Mouse (Mus musculus): ENCODE data around the gene Trim69. TPM values are rescaled to one million over a fixed set of nuclear protein-coding genes. Genes with fewer than 3 reads are reported as not detected.

Trim69 gene
- polyA plus RNA-seq (2017; shearing (Covaris generic)) = under 1 TPM in 1 of 2 experiments, not detected in 1; 0.25 TPM

DNA sequence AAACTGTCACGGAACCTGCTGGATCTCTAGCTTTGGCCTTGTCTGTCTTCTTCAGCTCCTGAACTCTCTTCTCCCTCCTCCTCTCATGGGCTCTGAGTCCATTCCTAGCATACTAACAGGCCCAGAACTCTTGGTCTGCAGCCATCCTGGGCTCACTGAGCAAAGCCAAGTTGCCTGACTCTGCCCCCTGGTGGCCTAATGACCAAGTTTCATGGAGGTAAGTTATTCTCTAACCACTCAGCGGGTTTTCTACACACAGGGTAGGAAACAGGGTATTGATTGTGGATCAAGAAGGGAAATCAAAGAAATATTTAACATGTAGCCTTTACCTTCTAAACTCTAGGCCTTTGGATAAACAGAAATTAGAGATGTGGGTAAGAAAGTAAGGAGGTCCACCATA lies at the start of gene Trim69:
Trim69 (plus strand) TSS at position 21 of the 400 bp plus-strand sequence.
- peak; percentile 43 for ATAC-seq

DNA sequence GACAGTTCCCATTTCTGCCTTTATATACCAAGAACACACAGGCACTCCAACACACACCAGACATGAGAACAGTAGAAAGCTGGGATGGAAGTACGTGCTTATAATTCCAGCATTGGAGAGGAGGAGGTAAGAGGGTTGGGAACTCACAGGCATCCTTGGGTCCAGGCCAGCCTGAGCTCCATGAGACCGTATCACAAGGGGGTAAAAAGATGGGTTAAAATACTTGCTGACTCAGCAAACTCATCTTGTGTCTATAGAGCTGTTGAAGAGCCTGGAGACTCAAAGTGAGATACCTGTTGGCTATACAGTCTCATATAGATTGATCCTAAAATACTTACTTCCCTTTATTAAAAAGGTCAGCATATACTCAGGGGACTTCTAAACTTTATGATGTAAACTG lies 43.6 kb upstream of the Trim69 start:
- no peak for ATAC-seq

DNA sequence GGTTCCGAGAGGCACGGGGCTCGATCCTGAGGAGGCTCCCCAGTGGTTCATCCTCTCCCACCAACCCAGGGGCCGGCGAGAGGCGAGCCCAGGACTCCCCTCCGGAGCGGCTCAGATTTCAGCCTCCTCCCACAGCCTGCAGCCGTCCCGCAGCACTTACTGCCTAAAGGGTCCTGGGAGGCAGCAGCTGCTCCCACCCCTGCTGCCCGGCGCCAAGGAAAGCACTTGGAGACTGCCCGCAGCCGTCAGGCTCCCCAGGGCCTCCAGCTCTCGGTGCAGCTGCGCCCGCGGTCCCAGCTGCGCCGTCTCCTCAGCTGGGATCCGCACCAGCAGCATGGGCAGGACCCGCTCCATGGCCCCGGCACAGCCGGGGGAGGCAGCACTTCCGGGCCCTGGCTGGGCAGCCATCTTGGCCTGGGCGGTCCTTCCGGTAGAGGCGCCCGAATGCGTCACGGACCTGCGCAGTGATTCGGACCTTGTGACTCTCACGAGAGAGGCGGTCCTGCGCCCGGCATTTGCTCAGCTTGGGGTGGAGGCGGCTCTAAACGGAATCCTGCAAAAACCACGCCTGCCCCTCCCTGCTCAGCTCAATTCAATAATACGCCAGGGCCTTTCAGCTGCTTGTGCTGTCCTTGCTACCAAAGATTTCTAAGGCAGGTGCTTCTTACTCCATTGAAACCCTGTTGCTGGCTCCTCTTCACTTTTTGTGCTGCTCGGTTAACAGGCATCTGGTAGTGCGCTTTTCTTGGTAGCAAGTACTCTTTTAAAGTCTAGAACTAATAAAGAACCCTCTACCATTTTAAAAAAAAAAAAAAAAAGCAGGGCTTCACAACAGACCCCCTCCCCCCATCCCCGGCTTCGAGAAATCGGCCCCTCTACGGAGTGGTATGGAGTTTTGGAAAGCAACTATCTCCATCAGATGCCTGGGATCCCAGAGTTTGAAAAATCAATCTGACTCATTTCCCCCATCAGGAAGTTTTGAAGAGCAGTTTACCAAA lies 42.2 kb upstream of the Trim69 start, which contains the start of gene Spg11:
Spg11 (minus strand) TSS at position 426 of the 998 bp plus-strand sequence.
- peak; percentile 99 for ATAC-seq

DNA sequence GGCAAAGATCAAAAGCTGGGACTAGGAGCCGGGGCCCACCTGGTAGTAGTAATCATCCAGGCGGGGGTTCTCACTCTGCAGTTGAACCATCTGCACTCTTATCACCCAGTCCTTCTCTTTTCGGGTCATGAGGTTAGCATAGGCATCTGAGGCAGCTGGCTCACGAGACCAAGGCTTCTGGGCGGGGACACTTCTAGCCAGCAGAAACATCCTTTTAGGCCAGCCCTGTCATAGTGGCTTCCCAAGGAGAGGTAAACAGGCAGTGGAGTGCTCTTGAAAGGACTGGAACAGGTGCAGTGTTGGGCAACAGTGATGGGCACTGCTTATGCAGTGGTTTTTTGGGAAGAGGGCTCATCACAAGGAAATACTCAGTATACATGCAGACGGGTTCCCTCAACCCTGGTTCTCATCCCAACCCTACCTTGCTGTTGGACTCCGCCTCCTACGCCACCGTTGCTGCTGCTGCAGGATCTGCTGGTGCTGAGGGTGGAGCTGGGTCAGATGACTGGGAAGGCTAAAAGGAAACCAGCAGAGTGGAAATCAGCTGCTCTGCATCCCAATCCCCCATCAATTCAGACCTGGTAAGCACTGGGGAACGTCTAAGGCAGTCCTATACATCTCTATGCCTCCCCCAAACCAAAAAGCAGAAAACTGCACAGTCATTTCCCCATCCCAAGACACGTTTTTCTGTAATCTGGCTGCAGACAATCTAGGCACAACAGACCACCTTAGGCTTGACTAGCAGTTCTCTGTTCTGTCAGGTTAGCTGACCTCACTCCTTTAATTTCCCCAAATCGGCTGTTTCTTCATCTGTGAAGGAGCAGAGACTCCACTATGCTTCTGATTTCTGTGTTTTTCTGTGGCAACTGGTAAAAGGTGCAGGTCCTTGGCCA lies 34.6 kb upstream of the Trim69 start:
- peak; percentile 57 for ATAC-seq

DNA sequence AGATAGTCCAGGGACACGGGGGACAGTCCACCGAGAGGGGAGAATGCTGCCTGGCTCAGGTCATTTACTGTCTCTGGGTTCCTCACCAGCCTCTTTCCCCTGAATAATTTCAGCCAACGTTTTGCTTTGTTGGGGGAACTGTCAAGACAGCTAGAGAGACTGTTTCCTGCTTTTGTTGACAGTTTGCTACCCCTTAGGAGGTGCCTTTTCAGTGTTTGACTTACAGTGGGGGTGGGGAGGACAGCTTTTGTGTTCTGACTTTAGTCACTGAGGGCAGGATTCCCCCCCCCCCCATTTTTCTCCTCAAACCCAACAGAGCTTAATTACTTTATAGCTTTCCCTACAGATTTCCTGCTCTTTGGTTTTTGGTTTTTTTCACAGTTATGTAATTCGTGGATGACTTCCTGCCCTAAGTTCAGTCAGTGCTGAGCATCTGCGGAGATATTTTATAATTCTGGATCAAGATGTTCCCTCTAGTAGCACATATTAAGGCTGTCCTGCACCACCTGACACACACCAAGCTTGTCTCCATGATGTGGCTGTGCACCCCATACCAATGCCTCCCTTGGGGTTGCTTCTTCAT lies 33.6 kb upstream of the Trim69 start:
- ATAC-seq = peak; percentile 50

DNA sequence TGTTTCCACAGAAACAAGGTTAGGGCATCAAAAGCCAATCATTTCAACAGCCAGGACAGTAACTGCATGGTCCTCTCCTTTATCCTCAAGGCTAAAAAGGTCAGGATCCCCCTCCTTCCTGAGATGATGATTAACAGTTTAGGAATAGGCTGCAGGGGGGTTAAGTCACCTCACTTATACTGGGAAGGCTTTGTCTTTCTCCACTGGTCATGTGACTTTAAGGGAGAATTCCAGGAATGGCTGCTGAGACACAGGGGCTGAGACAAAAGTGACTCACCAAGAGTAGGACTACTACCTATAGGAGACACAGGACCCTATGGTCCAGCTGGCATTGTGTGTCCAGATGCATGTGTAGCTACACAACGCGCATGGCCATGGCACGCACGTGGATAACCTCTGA lies 32.9 kb upstream of the Trim69 start:
- no peak for ATAC-seq

DNA sequence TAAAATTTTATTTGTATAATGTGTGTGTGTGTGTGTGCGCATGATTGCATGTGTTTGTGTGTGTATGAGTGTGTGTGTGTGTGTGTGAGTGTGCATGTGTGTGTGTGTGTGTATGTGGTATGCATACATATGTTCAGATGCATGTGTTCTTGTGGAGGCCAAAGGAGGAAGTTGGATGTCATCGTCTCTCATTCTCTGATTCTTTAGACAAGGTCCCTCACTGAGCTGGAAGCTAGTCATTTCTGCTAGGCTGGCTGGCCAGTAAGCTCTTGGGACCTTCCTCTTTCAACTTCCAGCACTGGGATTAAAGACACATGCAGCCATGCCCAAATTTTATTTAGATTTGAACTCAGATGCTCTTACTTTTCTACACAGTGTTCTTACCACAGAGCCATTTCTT lies 28.4 kb upstream of the Trim69 start:
- no peak for ATAC-seq

DNA sequence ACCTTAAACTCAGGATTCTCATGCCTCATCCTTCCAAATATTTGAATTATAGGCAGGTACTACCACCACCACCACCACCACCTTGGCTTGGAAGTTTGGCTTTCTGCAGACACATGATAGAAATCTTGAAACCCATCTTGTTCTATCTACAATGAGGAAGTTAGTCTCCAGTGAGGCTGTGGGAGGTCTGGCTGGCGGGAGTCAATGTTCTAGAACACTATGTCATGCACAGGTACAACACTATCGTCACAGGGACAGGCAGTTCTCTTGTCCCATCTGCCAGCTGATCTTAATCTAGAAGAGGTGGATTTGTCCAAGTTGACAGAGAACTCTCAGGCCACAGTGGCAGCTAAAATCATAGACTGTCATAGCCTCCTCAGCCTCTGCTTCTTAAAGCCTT lies 27.9 kb upstream of the Trim69 start:
- no peak for ATAC-seq

DNA sequence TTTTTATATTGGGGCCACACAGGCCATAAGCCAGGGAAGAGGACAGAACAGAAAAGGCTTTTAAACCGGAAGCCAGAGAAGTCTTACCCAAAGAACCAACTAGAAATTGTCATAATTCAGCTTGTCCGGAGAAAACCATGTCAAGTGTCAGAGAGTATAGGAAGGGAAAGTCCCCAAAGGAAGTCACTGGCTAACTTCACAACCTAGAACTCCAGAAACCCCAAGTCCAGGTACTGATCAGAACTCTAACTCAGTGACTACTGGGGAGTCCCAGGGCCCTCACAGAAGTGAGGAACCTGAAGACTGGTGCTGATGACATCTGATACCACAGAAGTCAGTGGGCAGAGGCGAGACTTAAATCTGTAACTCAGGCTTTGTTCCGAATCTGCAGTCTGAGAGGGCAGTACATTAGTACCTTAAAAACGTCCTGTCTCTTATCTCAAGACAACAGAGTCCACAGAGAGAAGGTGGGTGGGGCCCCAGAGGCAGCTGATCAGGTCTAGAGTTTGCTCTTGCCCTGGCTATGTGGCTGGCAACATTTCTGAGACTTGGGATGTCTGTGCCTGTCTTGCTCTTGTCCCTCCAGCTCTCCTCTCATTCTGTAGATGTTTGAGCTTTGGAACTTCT lies 22.5 kb upstream of the Trim69 start:
- ATAC-seq = peak; percentile 83

DNA sequence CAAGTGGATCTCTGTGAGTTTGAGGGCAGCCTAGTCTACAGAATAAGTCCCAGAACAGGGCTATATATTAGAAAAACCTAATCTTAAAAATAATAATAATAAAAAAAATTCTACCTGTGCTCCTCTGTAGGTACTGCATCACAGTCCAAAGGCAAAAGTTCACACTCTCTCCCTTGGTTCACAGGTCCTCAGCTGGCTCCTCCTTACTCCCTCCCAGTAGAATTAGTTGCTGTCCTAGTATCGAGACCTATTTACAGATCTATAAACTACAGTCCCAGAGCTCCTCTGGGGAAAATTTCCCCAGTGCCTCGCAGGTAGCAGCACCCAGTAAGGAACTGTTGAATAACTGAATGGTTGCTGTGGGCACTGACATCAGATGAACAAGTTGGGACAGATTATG lies 19.7 kb upstream of the Trim69 start:
- ATAC-seq = no peak

DNA sequence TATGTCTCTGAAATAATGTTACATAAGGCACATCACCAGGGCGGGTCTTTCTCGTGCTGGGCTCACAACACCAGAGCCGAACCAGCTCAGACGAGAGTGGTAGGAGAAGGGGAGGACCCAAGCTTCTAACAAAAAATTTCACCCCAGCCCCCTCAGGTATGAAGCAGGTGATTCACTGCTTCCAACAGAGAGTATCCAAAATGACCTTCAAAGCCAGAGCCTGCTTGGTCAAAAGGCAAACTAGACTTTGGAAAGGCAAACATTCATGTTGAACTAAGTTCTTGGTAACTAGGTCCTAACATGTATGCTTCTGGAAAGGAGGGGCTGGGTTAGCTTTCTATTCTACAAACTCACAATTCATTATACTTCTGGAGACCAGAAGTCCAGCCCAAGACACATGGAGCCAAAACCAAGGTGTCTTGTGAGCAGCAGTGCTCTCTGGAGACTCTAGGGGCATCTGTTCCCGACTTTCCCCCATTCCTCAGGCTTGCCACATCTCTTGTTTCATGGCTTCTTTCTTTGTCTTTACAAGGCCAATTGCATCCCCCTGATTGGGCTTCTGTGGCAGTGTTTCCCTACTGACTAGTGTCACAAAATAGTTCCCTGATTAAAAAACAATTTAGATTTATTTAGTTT lies 19.1 kb upstream of the Trim69 start:
- ATAC-seq = no peak

DNA sequence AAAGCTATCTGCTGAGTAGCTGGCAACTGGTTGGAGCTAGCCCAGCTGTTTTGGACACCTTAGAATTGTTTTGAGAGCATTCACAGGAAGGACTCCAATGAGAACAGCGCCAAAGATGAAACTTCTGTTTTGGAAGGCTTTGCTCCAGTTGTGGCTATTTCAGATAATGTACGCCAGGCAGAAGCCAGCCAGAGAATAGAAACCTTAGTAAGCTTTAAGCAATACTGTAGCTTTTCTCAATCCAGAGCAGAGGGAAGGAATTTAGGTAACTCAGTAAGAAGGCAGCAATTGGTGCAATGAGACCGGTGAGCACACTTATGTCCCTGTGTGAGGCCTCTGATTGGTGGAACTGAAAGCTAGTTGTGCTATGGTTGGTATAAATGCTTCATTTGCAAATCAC lies 17.4 kb upstream of the Trim69 start:
- no peak for ATAC-seq

DNA sequence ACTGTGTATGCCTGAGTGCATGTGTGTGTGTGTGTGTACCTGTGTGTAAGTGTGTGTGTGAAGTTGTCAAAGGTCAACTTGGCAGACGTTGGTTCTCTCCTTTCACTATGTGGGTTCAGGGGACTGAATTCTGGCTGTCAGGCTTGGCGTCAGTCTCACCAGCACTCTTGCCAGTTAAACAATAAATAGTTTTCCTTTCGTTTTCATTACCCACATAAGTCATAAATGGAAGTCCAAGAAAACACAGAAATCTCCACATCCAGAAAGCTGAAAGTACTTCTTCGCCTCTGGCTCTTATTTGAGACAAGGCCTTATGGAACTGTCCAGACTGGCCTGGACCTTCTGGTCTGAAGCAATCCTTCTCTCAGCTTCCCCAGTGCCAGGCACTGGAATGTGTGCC lies 14.7 kb upstream of the Trim69 start:
- peak; percentile 14 for ATAC-seq

DNA sequence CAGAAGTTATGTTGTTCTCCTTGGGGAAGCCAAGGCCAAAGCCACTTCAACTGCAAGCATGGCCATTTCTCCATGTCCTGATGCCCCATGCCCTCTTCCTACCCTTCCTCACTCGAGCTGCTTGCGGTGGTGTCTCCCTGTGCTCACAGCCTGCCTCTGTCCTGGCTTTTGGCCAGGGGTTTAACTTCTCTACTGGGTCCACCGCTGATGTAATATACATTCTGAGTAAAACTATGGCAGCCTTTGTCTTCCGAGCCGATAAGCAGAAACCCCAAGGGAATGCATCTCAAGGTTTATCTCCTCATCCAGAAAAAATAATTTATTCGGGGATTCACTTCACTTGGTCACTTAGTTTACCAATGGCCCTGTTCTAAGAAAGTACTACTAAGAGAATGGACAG lies 13.8 kb upstream of the Trim69 start:
- no peak for ATAC-seq

DNA sequence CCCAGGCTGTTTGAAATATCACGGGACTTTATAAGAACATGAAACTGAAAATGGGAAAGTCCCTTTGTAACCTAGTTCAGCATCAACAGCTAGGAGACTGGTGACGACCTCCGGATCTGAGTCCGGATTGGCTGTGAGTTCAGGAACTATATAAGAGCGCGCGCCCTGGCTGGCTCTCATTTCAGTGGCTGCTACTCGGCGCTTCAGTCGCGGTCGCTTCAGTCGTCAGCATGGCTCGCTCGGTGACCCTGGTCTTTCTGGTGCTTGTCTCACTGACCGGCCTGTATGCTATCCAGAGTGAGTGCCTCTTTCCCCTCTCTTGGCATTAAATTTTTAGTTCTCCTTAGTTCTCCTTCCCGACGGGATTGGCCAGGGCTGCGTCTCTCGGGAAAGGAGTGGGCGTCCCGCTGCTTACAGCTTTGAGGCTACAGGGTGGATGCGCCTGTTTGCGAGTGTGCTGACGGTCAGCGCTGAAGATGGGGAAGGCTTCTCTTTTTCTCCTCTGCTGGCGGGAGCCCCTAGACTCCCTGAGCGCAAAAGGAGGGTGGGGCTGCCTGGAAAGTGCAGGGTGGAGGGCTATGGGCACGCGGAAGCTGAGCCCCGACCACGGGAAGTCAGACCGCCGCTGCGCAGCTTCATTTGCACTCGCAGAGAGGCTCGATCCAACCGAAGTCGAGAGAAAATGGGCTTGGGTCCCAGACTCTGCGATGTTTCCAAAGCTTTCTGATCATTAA lies 12.8 kb upstream of the Trim69 start, which contains the start of gene B2m:
B2m (plus strand) TSS at position 179 of the 734 bp plus-strand sequence.
- ATAC-seq = peak; percentile 82

DNA sequence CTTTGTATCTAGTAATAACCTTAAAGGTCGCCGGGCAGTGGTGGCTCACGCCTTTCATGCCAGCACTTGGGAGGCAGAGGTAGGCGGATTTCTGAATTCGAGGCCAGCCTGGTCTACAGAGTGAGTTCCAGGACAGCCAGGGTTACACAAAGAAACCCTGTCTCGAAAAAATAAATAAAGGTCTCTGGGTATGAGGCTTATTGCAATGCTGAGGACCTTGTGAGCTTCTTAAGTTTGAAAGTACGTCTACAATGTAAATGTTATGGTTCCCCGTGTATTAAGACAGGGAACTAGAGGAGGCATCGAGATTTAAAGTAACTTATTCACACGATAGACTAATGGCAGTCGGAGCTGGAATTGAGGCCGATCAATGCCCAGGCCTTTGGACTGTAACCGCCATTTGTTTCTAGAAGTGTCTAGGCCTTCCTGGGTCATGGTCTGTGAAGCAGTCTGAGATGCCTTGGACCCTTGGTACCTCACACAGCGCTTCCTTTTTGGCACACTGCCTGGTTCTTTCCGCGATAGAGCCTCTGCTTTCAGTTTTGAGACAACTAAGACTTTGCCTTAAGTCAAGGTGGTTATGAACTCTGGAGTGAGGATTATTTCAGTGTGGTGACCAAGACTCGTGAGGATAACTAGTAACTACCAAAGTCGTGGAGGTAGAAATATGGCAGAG lies 12.1 kb upstream of the Trim69 start:
- ATAC-seq = peak; percentile 48

DNA sequence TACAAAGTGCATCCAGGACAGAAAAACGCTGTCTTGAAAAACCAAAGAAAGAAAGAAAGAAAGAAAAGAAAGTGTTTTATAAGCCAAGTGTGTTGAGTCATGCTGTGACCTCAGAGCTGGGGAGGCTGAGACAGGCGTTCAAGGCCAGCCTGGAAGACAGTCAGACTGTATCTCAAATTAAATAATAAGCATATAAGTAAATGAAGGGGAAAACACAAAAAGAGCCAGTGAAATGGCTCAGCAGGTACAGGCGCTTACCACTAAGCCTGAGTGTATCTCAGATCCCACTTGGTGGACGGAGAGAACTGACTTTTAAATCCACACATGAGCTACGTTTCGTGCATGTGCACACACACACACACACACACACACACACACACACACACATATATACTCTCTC lies 11.2 kb upstream of the Trim69 start:
- no peak for ATAC-seq

DNA sequence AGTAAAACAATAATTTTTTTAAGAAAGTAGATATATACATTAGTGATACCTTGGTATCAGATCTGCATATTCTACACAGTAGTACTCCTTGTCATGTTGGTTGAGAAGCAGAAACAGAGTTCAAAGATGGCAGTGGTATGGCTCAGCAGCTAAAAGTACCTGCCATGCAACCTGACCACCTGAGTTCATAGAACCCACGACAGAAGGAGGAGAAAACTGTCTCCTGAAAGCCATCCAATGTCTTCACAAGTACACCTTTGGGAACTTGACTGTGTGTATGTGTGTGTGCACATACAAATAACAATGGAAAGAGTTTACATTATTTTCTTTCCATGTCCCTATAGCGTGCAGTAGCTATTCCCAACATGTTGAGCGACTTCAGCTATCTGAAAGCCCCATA lies 10.8 kb upstream of the Trim69 start:
- ATAC-seq = no peak

DNA sequence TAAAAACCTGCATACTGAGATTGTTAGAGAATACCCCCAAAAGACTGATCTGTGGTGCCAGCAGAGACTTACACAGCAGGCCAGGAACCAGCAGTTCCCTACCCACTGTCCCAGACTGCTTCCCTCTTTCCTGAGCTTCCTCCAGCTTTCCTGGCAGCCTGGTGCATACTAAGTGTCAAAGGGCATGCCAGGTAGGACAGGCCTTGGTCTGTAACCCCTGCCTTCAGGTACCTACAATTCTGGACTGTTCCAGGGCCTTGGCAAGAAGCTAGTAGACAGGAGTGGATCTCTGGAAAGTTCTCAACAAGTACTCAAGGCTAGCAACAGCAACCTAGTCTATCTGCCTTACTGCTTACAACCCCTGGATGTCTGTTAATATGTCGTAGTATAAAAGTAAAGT lies 9.3 kb upstream of the Trim69 start:
- no peak for ATAC-seq

DNA sequence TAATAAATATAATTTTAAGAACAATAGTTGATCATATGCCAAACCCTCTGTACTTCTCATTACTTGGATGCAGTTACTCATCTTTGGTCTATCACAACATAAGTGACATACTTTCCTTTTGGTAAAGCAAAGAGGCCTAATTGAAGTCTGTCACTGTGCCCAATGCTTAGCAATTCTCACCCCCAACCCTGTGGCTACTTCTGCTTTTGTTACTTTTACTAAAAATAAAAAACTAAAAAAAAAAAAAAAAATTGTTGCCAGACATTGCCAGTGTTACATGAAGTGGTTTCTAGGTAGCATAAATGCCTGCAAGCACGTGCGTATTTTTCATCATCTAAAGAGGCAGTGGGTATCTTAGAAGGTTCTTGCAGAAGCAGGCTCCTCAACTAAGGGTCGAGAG lies 7.7 kb upstream of the Trim69 start:
- ATAC-seq = no peak
